Mouse (Mus musculus) MEL-GATA-1-ER (cell line): ENCODE data around the gene Zmat5.

ENCODE experiments used
- DNase-seq: peaks from one replicate; pipeline ENCODE4 v3.0.0-alpha.2; 2012; ENCODE audit warnings: low read depth; ENCODE audit errors: extremely low read depth

Gene Zmat5

GRCm38 (mm10) chr11:4731781-4732180 is 27.3 kb downstream of the Zmat5 start:
- DNase-seq: no peak

GRCm38 (mm10) chr11:4734179-4734578 is 29.7 kb downstream of the Zmat5 start:
- no peak for DNase-seq

GRCm38 (mm10) chr11:4736355-4736754 is 31.9 kb downstream of the Zmat5 start:
- no peak for DNase-seq

- no peak for DNase-seq
Measured at GRCm38 (mm10) chr11:4737682-4738081, 33.2 kb downstream of the Zmat5 start.

DNA sequence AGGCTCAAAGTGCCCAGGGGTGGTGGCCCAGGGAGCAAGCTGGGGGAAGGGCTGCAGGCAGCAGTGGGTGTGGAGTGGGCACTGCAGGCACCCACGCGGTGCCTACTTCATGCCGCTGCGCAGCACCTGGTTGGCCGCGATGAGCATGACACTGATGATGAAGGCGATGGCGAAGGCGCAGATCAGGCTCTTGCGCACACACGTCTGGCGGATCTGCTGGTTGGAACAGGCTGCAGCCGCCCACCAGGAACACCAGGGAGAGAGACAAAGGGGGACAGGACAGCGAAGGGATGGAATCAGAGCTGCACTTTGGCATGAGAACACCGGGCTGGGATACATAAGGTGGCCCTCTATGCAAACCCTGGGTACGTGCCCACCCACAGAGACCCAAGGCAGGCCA is 34.2 kb downstream of the Zmat5 start:
- no peak for DNase-seq

DNA sequence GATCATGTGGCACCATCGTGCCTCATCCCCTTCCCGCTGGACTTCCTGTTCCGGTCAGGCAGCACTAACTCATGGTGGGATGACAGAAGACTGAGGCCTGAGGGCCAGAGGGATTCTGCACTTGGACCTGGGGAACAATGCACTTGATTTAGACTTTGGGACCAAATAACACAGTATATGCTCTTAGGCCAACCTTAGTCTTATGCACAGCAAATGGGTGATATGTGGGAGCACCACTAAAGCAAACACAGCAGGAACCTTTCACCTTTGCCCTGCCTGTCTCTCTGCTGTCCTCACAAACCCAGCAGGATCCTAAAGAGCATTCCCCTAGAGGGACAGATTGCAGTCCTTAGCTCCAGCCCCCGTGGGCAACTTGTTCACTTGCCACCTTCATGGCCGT is 36.3 kb downstream of the Zmat5 start:
- DNase-seq: no peak

DNA sequence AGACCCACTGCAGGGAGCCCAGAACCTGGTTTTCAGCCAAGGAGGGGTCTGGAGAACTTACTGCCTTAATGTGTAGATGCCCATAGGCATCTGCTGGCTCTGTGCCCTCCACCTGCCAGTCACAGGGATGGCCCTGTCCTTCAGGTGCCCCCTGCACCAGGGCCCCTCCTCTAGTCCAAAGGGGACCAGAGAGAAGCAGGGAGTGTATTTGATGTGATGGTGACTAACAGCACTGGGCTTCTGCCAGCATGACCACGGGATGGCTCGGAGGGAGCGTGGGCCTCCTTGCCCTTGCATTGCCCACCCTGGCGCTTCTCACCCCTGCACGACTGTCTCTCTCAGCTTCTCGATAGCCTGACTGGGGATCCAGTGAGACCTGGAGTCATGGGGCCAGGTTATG is 40.2 kb downstream of the Zmat5 start:
- no peak for DNase-seq

GRCm38 (mm10) chr11:4745969-4746368 is 41.5 kb downstream of the Zmat5 start:
- DNase-seq: no peak

- no peak for DNase-seq
Measured at GRCm38 (mm10) chr11:4746733-4747132, 42.3 kb downstream of the Zmat5 start, which contains the start of gene Cabp7. Gene Cabp7, minus strand, starts transcription at chr11:4746778.

- DNase-seq: no peak
Measured at GRCm38 (mm10) chr11:4747285-4747684, 42.8 kb downstream of the Zmat5 start.

DNA sequence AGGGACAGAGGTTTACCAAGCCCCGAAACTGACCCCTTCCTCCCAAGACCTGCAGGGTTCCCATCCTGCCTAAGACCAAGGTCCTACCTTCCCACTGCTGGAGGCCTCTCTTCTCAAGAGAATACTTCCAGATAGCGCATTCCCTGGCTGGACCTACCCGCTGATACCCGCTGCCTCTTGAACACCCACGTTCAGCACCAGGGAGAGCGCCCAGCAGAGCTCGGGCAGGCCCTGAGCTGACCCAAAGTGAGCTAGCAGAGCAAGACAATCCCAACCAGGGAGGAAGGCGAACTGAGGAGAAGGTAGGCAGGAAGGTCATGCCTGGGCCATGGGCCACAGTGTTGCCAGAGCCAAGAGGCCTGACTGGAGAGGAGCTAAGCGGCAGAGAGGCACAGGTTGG is 45.8 kb downstream of the Zmat5 start:
- DNase-seq: peak; percentile 12

GRCm38 (mm10) chr11:4752836-4753235 is 48.4 kb downstream of the Zmat5 start:
- no peak for DNase-seq

DNA sequence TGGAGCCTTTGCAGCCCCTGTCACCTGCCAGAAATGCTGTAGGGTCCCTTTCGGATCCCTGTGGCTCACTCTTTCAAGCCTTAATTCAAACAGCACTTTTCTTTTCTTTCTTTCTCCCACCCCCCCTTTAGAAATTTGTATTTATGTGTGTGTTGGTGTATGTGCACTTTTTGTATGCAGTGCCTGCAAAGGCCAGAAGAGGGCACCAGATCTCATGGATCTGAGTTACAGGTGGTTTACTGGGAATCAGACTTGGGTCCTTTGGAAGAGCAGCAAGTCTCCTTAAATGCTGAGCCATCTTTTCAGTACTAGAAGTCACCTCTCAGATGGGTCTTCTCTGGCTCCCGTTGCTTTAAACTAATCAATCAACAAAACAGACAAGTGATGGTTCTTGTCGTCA is 49.6 kb downstream of the Zmat5 start:
- no peak for DNase-seq

GRCm38 (mm10) chr11:4754867-4755266 is 50.4 kb downstream of the Zmat5 start:
- DNase-seq: no peak

GRCm38 (mm10) chr11:4756460-4756859 is 52.0 kb downstream of the Zmat5 start:
- no peak for DNase-seq

GRCm38 (mm10) chr11:4756984-4757788 is 52.7 kb downstream of the Zmat5 start:
- no peak for DNase-seq

GRCm38 (mm10) chr11:4757789-4758158 is 53.3 kb downstream of the Zmat5 start:
- DNase-seq: no peak

- DNase-seq: no peak
Measured at GRCm38 (mm10) chr11:4760438-4760837, 56.0 kb downstream of the Zmat5 start.

DNA sequence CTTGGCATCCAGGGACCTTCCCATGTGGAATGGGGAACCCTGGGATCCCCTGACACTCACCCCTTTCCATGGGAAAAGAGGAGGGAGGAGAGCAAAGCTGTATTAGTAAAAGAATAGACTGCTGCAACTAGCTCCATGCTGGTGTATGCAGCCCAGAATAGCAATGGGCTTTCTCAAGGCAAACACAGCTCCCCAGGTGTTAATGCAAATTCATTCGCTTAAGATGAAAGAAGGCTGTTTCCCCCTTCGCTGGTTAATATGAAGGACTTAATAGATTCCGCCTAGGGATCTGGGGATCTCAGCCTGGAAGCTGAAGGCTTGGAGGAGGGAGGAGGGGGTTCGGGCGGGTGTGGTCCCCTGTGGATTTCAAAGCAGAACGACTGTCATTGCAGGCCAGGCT is 57.5 kb downstream of the Zmat5 start:
- no peak for DNase-seq

DNA sequence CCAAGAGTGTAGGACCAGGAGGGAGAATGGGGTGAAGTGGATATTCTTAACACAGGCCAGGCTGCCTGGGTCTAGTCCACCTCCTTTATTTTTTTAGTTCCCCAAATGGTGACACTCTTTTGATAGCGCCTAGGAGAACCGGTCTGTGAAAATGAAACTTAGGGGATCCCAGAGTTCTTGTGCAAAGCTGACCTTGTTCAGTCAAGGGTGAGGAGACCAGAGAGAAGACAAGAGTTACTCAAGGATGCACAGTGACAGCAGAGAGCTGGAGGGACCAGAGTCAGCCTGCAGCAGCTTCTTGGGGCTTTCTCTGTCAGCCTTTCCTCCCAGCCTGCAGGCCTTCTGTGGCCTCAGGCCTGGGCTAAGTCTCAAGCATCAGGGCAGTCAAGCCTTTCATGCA is 58.0 kb downstream of the Zmat5 start:
- no peak for DNase-seq

- DNase-seq: no peak
Measured at GRCm38 (mm10) chr11:4763631-4764030, 59.2 kb downstream of the Zmat5 start.

GRCm38 (mm10) chr11:4764476-4764875 is 60.0 kb downstream of the Zmat5 start:
- DNase-seq: no peak

DNA sequence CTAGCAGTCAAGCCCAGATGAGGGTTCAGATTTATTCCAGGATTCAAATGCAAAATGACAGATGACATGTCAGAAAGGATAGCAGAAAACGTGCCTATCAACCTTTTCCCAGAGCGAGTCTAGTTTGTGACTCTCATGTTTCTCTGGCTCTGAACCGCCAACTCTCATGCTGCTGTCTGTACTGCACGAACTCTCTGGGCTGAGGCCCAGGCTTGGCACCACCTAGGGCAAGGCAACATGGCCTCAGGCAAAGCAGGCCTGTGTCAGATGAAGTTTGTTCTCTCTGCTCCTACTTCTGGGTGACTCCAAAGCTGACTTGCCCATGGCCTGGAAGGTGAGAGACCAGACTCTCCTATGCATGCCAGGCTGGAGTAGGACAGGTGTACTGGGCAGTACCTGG is 63.9 kb downstream of the Zmat5 start:
- DNase-seq: no peak

DNA sequence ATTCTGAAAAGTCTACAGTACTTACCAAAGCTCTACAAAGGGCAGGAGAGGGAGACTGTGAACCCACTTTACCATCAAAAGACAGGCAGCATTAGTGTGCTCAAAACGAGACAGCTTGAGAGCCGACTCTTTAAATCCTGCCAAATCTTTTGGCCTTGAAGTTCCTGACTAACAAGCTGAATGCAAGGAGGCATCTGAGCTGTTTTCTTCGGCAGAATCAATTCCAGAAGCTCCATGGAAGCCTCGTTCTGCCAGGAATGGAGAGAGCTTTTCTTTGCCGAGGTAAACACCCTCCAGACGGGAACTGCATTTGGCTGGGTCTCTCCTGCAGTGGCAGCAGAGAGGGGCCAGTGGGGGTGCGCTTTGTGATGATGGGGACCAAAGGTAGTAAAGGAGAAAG is 64.8 kb downstream of the Zmat5 start:
- DNase-seq: no peak
